Mouse (Mus musculus) kidney, adult 2 months (tissue): ENCODE results near the gene Myocd. TPM values are rescaled to one million over a fixed set of nuclear protein-coding genes. Genes with fewer than 3 reads are reported as not detected.

Source experiments
- DNase-seq: peaks from one replicate; pipeline ENCODE4 v3.0.0; 2021
- H3K27ac ChIP-seq: fragments of 200-500 bp; 2 replicates; pipeline ENCODE4 v1.5.1; 2012; ENCODE audit warnings: low read depth, low read length, control low read depth, inconsistent platforms; ENCODE audit not compliant: insufficient read depth
- H3K27me3 ChIP-seq: fragments of 200-500 bp; replicated peaks from 2 replicates; pipeline ENCODE4 v1.6.1; 2012; ENCODE audit warnings: mild to moderate bottlenecking, moderate library complexity, low read length, inconsistent platforms; ENCODE audit not compliant: control insufficient read depth, insufficient read depth
- H3K36me3 ChIP-seq: fragments of 200-500 bp; 2 replicates; pipeline ENCODE4 v1.6.1; 2012; ENCODE audit warnings: mild to moderate bottlenecking, moderate library complexity, low read length, inconsistent platforms; ENCODE audit not compliant: control insufficient read depth, insufficient read depth
- H3K4me1 ChIP-seq: fragments of 200-500 bp; 2 replicates; pipeline ENCODE4 v1.6.1; 2011; ENCODE audit warnings: low read length; ENCODE audit not compliant: control insufficient read depth, insufficient read depth
- H3K4me3 ChIP-seq: fragments of 200-500 bp; 2 replicates; pipeline ENCODE4 v1.5.1; 2011; ENCODE audit warnings: mild to moderate bottlenecking, low read depth, low read length, control low read depth; ENCODE audit not compliant: insufficient read depth
- CTCF ChIP-seq: fragments of 200-500 bp; conservative IDR thresholded peaks from 2 replicates; pipeline ENCODE4 v1.5.1; 2011; ENCODE audit warnings: low read depth, mild to moderate bottlenecking, control low read depth, low read length, moderate library complexity, mixed read lengths; ENCODE audit not compliant: insufficient read depth, insufficient read length
- POLR2A ChIP-seq: fragments of 200-500 bp; IDR thresholded peaks from one replicate; pipeline ENCODE4 v1.6.1; 2011; ENCODE audit warnings: low read depth, low read length, control low read depth
- whole genome bisulfite sequencing: fragments of 180-500 bp; shearing (Covaris S2); methylation state at CpG from one replicate; pipeline ENCODE4 v1.1.7; 2018; 5-methylcytosine and 5-hydroxymethylcytosine counted together
- polyA plus RNA-seq: library from polyadenylated mRNA; depleted of rRNA; stranded (reverse); fragments of >200 nt; gene quantifications from 2 replicates; pipeline ENCODE4 v1.2.3, GENCODE M21; 2012

Gene Myocd
- polyA plus RNA-seq, 1 experiment = 0.34 TPM

GRCm38 (mm10) chr11:65243593-65243992 lies 26.2 kb downstream of the Myocd start:
- WGBS = 64% methylated on average over 3 of the region's 3 CpGs
- TF ChIP-seq POLR2A = no peak
- TF ChIP-seq CTCF = no peak
- Histone ChIP-seq H3K27ac (no peak overlapping the region), H3K4me3 (no peak overlapping the region), H3K36me3 (no peaks in the 10 kb centered on the region), H3K4me1 (no peaks in the 10 kb centered on the region), H3K27me3 (0 out of 2 replicates have a peak, but pooled peaks cover 1% of the 10 kb centered on the region)
- no peak for DNase-seq

- H3K27ac ChIP-seq = no peak overlapping the region
- H3K4me3 ChIP-seq = no peak overlapping the region
- no peaks in the 10 kb centered on the region for H3K36me3 ChIP-seq
- 58% methylated on average over 7 of the region's 7 CpGs for WGBS
- no peak for TF ChIP-seq CTCF
- no peak for TF ChIP-seq POLR2A
- no peaks in the 10 kb centered on the region for H3K4me1 ChIP-seq
- DNase-seq = no peak
- 0 out of 2 replicates have a peak, but pooled peaks cover 1% of the 10 kb centered on the region for H3K27me3 ChIP-seq
Measured at GRCm38 (mm10) chr11:65240521-65240920, 29.3 kb downstream of the Myocd start.

DNA sequence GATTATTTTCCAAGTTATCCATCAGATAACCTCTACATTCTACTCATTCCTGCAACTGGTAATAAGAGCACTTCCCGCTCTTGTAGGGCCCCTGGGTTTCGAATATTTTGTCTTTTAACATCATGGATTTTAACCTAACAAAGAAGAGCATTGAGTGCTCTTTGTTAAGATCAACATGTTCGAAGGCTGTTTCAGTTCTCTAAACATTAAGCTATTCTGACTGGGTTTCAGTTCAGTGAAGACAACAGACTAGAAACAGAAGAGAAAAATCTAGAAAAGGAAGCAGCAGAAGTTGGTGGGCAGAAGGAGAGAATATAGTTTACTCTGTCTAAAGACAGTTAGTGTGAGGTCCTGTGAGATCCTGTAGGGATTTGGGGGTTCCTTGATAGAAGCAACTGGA lies 31.9 kb downstream of the Myocd start:
- no peak for DNase-seq
- H3K4me1 ChIP-seq = no peaks in the 10 kb centered on the region
- 78% methylated on average over 3 of the region's 3 CpGs for WGBS
- no peak for TF ChIP-seq POLR2A
- no peak for TF ChIP-seq CTCF
- H3K4me3 ChIP-seq = no peak overlapping the region
- H3K27ac ChIP-seq = no peak overlapping the region
- 0 out of 2 replicates have a peak, but pooled peaks cover 1% of the 10 kb centered on the region for H3K27me3 ChIP-seq
- no peaks in the 10 kb centered on the region for H3K36me3 ChIP-seq

DNA sequence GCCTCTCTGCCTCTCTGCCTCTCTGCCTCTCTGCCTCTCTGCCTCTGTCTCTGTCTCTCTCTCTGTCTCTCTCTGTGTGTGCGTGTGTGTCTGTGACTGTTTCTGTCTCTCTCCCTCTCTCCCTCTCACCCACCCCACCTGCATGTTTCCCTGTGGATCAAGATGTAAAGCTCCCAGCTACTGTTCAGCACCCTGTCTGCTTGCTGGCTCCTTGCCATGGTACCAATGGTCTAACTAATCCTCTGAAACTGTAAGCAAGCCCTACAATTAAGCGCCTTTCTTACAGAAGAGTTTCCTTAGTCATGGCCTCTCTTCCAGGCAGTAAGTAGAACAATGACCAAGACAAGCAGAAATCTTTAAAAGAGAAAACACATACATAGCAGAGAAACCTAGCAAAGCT lies 32.9 kb downstream of the Myocd start:
- Histone ChIP-seq H3K27ac (no peak overlapping the region), H3K4me1 (no peaks in the 10 kb centered on the region), H3K36me3 (no peaks in the 10 kb centered on the region), H3K27me3 (0 out of 2 replicates have a peak, but pooled peaks cover 1% of the 10 kb centered on the region), H3K4me3 (no peak overlapping the region)
- TF ChIP-seq POLR2A = no peak
- WGBS = 94% methylated on average over 2 of the region's 2 CpGs
- DNase-seq = no peak

- Histone ChIP-seq H3K27me3 (no peaks in the 10 kb centered on the region), H3K27ac (no peak overlapping the region), H3K4me1 (no peaks in the 10 kb centered on the region), H3K4me3 (no peak overlapping the region), H3K36me3 (no peaks in the 10 kb centered on the region)
- TF ChIP-seq CTCF (no peak), POLR2A (no peak)
- WGBS = 53% methylated on average over 2 of the region's 2 CpGs
- no peak for DNase-seq
Measured at GRCm38 (mm10) chr11:65235374-65235773, 34.4 kb downstream of the Myocd start.

DNA sequence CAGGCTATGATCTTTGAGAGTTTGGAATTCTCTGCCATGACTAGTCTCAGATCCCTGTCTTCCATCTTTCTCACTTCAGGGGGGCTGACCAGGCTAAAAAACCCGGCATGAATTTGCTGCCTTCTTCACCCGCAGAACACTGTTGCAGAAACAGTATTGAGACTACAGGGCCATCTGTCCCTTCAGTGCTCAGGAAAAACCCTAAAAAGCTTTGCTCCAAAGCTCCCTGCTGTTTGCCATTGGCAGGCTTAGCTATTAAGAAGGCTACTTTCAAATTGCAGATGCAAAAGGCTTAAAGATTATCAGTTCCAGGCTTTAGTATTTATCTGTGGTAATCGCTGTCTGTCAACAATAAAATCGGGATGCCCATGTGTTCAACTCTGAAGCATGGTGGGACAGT lies 38.0 kb downstream of the Myocd start:
- no peak for DNase-seq
- TF ChIP-seq POLR2A = no peak
- TF ChIP-seq CTCF = no peak
- Histone ChIP-seq H3K27ac (no peak overlapping the region), H3K27me3 (no peaks in the 10 kb centered on the region), H3K4me3 (no peak overlapping the region), H3K36me3 (no peaks in the 10 kb centered on the region), H3K4me1 (no peaks in the 10 kb centered on the region)
- 96% methylated on average over 4 of the region's 4 CpGs for WGBS

DNA sequence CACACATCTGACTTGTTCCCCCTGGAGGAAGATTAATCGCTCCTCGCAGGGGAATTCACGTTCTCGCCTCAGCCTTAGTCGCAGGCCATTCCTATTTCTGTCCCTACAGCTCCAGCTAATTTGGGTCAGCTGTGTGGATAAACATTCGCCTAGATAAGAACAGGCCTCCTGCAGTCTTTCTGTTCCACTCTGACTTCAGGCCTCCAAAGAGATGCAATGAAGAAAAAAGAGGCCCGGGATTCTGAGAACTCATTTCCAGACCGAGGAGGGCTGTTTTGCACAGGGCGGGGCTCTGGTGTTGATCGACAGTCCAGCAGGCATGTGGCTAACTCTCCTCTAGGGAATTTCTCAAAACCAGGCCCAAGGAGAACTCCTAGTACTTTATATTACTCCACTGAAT lies 43.0 kb downstream of the Myocd start:
- H3K36me3 ChIP-seq = no peaks in the 10 kb centered on the region
- DNase-seq = peak; percentile 2
- no peaks in the 10 kb centered on the region for H3K4me1 ChIP-seq
- no peak overlapping the region for H3K4me3 ChIP-seq
- no peak overlapping the region for H3K27ac ChIP-seq
- no peak for TF ChIP-seq CTCF
- TF ChIP-seq POLR2A = no peak
- H3K27me3 ChIP-seq = no peaks in the 10 kb centered on the region
- 63% methylated on average over 10 of the region's 10 CpGs for WGBS
